Mouse (Mus musculus): ENCODE data around the gene Fam222b. TPM values are rescaled to one million over a fixed set of nuclear protein-coding genes. Genes with fewer than 3 reads are reported as not detected.
"Not testable (repeated sequence)": the region's sequence is repeated elsewhere in the genome, so short reads cannot be mapped to it uniquely, and the experiment has no call there.

Gene Fam222b
- total RNA-seq (2021), result 10 to 100 TPM; 27.5 to 32.1 TPM
- long read RNA-seq, experiment 1, transcript Fam222b-201 (3 exons, 3,258 nt), result major isoform, 34 of 61 reads
- long read RNA-seq, experiment 1, transcript Fam222b-202 (3 exons, 2,473 nt), result minor isoform, 10 of 61 reads
- long read RNA-seq, experiment 1, transcript Fam222b-203 (3 exons, 3,358 nt), result minor isoform, 9 of 61 reads
- long read RNA-seq, experiment 1, partial matches to known transcripts, result 1 of 61 reads
- long read RNA-seq, experiment 1, other reads (novel, unspliced or antisense), result 7 of 61 reads
- long read RNA-seq, experiment 2, transcript Fam222b-201 (3 exons, 3,258 nt), result major isoform, 33 of 47 reads
- long read RNA-seq, experiment 2, partial matches to known transcripts, result 2 of 47 reads
- long read RNA-seq, experiment 2, other reads (novel, unspliced or antisense), result 6 of 47 reads

DNA sequence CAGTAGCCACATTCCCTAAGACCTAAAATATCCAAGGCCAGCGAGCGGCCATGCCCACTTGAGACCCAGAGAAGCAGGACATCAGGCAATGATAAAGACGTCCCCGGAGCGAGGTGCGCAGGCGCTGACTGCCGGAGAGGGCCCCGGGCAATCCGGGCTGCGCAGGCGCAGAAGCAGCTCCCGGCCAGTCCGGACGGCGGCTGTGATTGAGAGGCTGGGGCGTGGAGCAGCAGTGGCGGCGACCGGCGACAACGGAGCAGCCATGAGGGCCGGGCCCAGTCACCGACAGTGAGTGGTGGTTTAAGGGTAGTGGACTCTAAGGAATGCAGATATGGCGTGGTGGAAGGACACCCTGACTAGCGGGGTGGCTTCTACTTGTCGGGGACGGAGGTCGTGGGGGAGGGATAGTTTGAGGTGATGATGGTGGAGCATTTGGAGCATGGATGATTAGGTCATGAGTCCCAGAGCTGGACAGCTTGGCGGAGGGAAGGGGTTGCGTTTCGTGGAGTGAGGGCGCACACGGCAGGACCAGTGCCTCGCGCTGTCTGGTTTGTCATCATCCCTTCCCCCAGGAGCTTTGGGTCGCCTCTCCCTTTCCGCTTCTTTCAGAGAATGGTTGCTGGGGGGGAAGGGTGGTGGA lies at the start of gene Fam222b:
Gene Fam222b (plus strand): TSS at position 157 of the 640 bp plus-strand sequence.
- H3K4me3 ChIP-seq, result peak within 1 kb of the TSS; percentile 82
- peak; percentile 90 to 94 for DNase-seq (ENCODE audit: extremely low spot score in 1 of 2, low spot score in 2 of 2)
- peak within 1 kb of the TSS; percentile 89 for H3K27ac ChIP-seq
- TF ChIP-seq CTCF (IDR thresholded peaks at IDR 0.05), result no peak; the same call in 1 of the 2 replicates
- intact Hi-C loops (cut with DNase I), result loop anchor here (1.0 to 5.0 kb wide), 3 partner anchors 14 to 68 kb away; partner anchors contain the start of gene Eral1

DNA sequence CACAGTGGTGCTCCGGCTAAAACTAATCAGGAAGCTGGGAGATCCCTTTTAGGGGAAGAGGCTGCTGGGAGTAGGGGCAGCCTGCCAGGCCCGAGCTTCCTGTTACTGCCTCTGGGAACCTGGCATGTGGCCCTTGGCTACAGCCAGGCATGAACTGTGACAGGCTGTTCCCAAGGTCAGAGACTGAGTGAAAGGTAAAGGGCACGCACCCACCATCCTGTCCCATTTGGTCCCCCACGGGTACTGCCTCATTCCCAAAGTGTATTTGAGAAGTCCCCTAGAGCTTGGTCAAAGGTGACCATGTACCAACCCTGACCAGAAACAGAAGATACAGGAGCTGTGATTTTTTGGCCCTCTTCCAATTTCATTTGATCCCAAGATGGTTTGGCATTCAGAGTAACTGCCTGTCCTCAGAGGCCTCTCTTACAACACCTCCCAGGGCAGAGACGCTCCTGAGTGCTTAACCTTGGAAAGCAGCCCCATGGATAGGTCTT lies 49.7 kb upstream of the Fam222b start:
- Histone ChIP-seq H3K4me3 (no peak overlapping the region), H3K27ac (0 out of 2 replicates have a peak overlapping the region, but pooled peaks have one; percentile 1)
- intact Hi-C loops (cut with DNase I), result no loop called here
- DNase-seq (ENCODE audit: extremely low spot score in 1 of 2, low spot score in 2 of 2), result peak; percentile 29 to 36
- TF ChIP-seq CTCF (IDR thresholded peaks at IDR 0.05), result no peak

DNA sequence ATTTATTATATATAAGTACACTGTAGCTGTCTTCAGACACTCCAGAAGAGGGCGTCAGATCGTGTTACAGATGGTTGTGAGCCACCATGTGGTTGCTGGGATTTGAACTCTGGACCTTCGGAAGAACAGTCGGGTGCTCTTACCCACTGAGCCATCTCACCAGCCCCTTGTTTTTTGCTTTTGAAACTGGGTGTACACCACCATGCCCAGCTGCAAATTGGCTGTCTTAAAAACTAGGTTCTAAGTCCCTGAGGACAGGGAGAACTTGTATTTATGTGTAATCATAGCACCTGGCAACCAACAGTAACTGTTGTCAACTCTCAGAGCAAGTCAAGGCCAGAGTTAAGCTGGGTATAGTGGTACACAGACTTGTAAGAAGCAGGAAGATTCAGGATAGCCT lies 45.8 kb upstream of the Fam222b start:
- H3K27ac ChIP-seq; DNase-seq (ENCODE audit: extremely low spot score in 1 of 2, low spot score in 2 of 2); intact Hi-C loops (cut with DNase I); H3K4me3 ChIP-seq: not testable (repeated sequence)

DNA sequence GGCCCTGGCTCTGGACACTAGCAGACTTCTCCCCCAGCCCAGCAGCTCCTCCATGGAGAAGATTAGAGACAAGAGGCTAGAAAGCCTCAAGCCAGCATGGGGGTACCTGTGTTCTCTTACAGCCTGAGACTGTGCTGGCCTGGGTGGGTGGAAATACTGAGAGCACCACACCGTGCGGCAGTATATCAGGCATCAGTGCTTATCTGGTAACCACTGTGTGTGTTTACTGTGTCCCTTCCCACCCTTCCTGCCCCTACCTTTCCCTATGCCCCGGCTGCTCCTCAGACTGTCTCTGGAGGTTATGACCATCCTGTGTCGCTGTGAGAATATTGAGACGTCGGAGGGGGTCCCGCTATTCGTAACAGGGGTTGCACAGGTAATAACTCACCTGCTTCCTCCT lies 41.4 kb upstream of the Fam222b start:
- H3K4me3 ChIP-seq, result no peak overlapping the region
- intact Hi-C loops (cut with DNase I), result no loop called here
- no peak for TF ChIP-seq CTCF (IDR thresholded peaks at IDR 0.05)
- H3K27ac ChIP-seq, result no peak overlapping the region
- no peak for DNase-seq (ENCODE audit: extremely low spot score in 1 of 2, low spot score in 2 of 2)

DNA sequence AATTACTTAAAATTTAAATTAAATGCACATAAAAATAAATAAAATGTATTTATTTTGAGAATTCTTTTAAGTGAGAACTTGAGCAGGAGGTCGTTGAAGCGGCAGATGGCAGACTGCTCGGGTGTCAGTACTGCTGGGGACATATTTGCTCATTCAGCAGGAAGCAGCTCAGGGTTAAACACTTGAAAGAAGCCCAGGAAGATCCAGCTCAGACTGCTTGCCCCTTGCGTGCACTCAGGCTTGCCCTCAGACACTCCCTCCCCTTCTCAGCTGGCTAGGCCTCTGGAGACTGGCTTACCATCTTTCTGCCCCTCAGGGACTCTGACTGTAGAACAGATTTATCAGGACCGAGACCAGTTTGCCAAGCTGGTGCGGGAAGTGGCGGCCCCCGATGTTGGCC lies 37.5 kb upstream of the Fam222b start:
- no peak overlapping the region for H3K27ac ChIP-seq
- intact Hi-C loops (cut with DNase I), result no loop called here
- DNase-seq (ENCODE audit: extremely low spot score in 1 of 2, low spot score in 2 of 2), result no peak
- H3K4me3 ChIP-seq, result no peak overlapping the region
- no peak for TF ChIP-seq CTCF (IDR thresholded peaks at IDR 0.05)

DNA sequence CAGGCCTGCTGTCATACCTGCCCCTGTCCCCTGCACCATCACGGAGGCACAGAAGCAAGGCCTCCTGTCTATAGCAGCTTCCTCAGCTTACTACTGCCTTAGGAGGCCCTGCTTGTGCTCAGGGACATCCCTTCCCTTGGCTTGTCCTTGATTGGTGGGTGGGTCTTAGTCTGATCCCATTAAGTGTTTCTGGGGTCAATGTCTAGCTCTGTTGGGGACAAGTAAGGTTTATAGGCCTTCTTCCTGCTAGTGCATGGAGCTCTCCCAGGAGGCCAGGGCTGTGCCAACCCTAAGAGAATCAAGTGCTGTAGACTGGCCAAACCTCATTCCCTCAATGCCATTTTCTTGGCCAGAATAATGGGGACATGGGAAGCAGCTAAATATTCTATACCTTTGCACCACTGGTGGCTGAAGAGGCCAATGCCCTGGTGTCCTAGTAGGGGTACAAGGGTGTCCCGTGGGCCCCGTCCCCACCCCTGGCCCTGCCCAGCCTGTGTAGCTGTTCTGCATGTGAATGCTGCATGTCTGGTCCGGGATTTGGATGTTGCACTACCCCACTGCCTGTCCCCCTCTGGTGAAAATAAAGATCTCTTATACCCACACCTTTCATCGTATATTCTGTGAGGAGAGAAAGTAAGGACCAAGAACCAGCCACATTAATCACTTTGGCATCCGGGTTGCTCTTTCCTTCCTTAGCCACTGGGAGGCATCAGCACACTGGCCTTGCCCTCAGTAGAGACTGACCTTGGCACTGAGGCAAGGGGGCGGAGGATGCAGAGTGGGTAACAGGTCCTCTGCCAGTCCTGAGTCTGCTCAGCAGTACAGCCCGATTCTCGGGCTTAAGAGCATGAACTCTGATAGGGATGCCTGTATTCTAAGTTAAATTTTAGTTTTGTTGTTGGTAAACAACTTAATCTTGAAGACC lies 34.4 kb upstream of the Fam222b start:
- intact Hi-C loops (cut with DNase I), result loop anchor here (1.0 kb wide), 1 partner anchor 117 kb away; no protein-coding TSS in a partner anchor
- DNase-seq (ENCODE audit: extremely low spot score in 1 of 2, low spot score in 2 of 2), result peak; percentile 47 to 50
- no peak overlapping the region for H3K27ac ChIP-seq
- no peak overlapping the region for H3K4me3 ChIP-seq
- peak; percentile 75 for TF ChIP-seq CTCF (IDR thresholded peaks at IDR 0.05)

DNA sequence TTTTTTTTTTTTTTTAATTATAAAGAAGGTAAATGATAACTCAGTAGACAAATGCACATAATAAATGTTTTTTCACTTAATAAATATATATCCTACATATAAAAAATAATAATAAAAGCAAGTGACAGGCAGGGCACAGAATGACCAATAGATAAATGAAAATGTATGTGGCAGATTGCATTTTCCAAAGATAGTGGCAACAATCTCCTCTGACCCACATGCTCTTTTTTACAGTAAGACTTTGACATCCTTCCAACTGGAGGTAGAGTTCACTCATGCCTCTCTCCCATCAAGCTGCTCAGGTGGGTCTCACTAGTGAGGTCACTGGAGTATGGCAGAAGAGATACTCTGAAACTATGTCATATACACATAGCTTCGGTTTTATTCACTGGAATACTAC lies 31.9 kb upstream of the Fam222b start:
- no peak overlapping the region for H3K27ac ChIP-seq
- H3K4me3 ChIP-seq, result no peak overlapping the region
- no peak for DNase-seq (ENCODE audit: extremely low spot score in 1 of 2, low spot score in 2 of 2)
- TF ChIP-seq CTCF (IDR thresholded peaks at IDR 0.05), result no peak
- intact Hi-C loops (cut with DNase I), result no loop called here

DNA sequence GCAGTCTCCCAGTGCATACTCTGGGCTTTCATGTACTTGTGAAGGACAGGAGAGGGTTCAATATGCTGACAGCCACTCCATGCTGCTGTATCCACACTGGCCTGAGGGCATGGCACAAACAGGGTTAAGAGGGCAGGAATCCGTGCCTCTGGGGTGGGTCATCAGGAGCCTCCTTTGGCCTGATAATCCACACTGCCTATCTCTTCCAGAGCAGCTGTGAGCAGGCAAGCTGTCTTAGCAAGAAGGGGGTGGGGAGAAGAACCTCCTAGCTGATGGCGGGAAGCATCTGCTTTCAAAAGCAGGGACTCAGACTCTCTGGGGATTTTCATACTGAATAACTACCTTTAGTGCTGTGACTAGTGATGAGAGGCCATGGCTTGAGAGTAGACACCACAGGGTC lies 28.6 kb upstream of the Fam222b start:
- intact Hi-C loops (cut with DNase I), result no loop called here
- Histone ChIP-seq H3K4me3 (no peak overlapping the region), H3K27ac (no peak overlapping the region)
- TF ChIP-seq CTCF (IDR thresholded peaks at IDR 0.05), result no peak
- no peak for DNase-seq (ENCODE audit: extremely low spot score in 1 of 2, low spot score in 2 of 2)

DNA sequence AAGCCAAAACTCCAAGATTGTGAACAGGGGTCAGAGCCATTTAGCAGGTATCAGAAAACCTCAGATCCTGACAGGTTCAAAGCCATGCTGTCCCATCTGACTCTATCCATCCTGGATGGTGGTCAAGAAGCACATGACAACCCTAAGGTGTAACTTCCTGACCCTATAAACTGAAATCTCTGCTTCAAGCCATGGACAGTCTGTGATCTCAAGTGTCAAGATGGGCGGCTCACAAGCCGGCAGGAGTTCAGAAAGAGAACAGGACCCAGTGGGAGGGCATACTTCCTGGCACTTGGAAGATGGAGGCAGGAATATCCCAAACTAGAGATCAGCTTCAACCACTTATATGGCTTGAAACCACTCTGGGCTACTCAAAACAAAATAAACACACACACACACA lies 27.8 kb upstream of the Fam222b start:
- intact Hi-C loops (cut with DNase I), result no loop called here
- H3K4me3 ChIP-seq, result no peak overlapping the region
- TF ChIP-seq CTCF (IDR thresholded peaks at IDR 0.05), result no peak
- DNase-seq (ENCODE audit: extremely low spot score in 1 of 2, low spot score in 2 of 2), result no peak
- H3K27ac ChIP-seq, result no peak overlapping the region

DNA sequence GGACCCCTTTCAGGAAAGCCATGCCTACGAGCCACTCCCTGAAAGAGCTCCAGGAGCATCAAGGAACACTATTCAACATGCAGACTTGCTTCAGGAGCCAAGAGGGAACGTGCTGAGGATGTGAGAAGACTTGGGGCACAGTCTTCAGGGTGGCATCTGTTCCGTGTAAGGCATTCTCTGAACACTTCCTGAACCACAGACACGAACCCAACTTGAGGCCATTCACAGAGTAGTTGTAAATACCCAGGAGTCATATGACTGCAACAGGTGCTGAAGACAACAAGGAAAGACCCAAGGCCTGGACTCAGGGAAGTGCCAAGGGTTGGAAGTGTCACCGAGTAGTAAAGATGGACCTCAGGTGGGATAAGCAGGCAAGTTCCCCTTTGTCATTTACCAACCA lies 26.9 kb upstream of the Fam222b start:
- H3K4me3 ChIP-seq, result no peak overlapping the region
- DNase-seq (ENCODE audit: extremely low spot score in 1 of 2, low spot score in 2 of 2), result no peak
- no peak for TF ChIP-seq CTCF (IDR thresholded peaks at IDR 0.05)
- intact Hi-C loops (cut with DNase I), result no loop called here
- H3K27ac ChIP-seq, result no peak overlapping the region

DNA sequence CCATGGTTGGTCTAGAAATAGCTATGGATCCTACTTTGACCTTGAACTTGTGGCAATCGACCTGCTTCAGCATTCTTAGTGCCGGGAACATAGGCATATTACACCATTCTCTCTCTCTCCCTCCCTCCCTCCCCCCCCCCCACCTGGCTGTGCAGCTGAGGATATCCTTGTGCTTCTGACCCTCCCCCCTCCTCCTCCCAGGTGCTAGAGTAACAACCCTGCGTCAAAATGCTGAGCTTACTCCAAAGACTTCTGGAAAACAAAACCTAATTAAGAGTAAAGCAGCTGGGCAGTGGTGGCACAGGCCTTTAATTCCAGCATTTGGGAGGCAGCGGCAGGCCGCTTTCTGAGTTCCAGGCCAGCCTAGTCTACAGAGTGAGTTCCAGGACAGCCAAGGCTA lies 25.3 kb upstream of the Fam222b start:
- intact Hi-C loops (cut with DNase I), result no loop called here
- no peak for TF ChIP-seq CTCF (IDR thresholded peaks at IDR 0.05)
- no peak for DNase-seq (ENCODE audit: extremely low spot score in 1 of 2, low spot score in 2 of 2)
- Histone ChIP-seq H3K27ac (no peak overlapping the region), H3K4me3 (no peak overlapping the region)
